Comparison of ENCODE assay signal across 10 mouse cellular contexts in genomic region chr2:9881611-9882023, GRCm38 (mm10). TPM values are rescaled to one million over a fixed set of nuclear protein-coding genes. Genes with fewer than 3 reads are reported as not detected.
DNase-seq lines count a peak whose midpoint lies in the region; ATAC-seq lines count a peak whose summit lies in the region.
"Had no signal": no experiment of that assay in that cellular context is flagged by ENCODE, and none has a peak within 500 bp of the region (broad histone marks: within the 10 kb centered on the region; RNA-seq: fewer than 3 reads in every experiment).

No protein-coding gene starts in this region.

- peak; percentile 20 for DNase-seq in kidney, adult 9 months
- DNase-seq in kidney, postnatal 25 days = no peak
- peak; percentile 65 for DNase-seq in embryo, embryonic 10.5 days (ENCODE audit: low spot score)
- DNase-seq in induced T-regulatory cell, adult 2 months (ENCODE audit: low read depth) = peak; percentile 68
- peak; percentile 59 for DNase-seq in neural tube, embryonic 11.5 days (ENCODE audit: low spot score)
- DNase-seq in adrenal gland, adult 18-20 months (ENCODE audit: low spot score in 2 of 2) = no peak
- no peak for DNase-seq in cerebellum, postnatal 4 days (ENCODE audit: low spot score in 2 of 2)
- no peak for DNase-seq in layer of hippocampus, adult 11-12 months (ENCODE audit: low spot score)

- peaks cover 96% of the 10 kb centered on the region for H3K27me3 ChIP-seq in neural tube, embryonic 11.5 days (ENCODE audit: control insufficient read depth, insufficient read depth, low read length)

- peaks cover 9% of the 10 kb centered on the region for H3K4me1 ChIP-seq in neural tube, embryonic 11.5 days (ENCODE audit: control insufficient read depth, insufficient read depth, low read length)

- H3K4me2 ChIP-seq in neural tube, embryonic 11.5 days (ENCODE audit: low read depth) = peak overlapping the region; percentile 37

- H3K9ac ChIP-seq in neural tube, embryonic 11.5 days (ENCODE audit: low read length) = peak overlapping the region; percentile 32; the same call in 1 of the 2 replicates

- no peaks in the 10 kb centered on the region for H3K36me3 ChIP-seq in neural tube, embryonic 11.5 days (ENCODE audit: control insufficient read depth, insufficient read depth, low read length)

- ATAC-seq in neural tube, embryonic 11.5 days (ENCODE audit: insufficient read depth, low FRiP score, low TSS enrichment) = no peak

- WGBS in neural tube, embryonic 11.5 days = under 1% methylated on average over 13 of the region's 13 CpGs

- H3K27ac ChIP-seq in neural tube, embryonic 11.5 days (ENCODE audit: low read depth, low read length) = no peak overlapping the region

- H3K4me3 ChIP-seq in neural tube, embryonic 11.5 days (ENCODE audit: low read depth, low read length) = peak overlapping the region; percentile 28
- H3K4me3 ChIP-seq: erythroblast, embryonic 14.5 days; myocyte had no signal

- H3K9me3 ChIP-seq in neural tube, embryonic 11.5 days (ENCODE audit: control insufficient read depth, low read length) = no peaks in the 10 kb centered on the region

RNA-seq across cellular contexts. Expression of gene 4930412O13Rik, which starts 0.6 kb away (rescaled TPM):
- 0.41 TPM in 1 of 2 replicates, not detected in the other for polyA plus RNA-seq in neural tube, embryonic 11.5 days (2014; fragmentation: Nextera tagmentation; extraction: Ambion mirVana)
- 1 to 10 TPM; 1.1 to 1.4 TPM for total RNA-seq in adrenal gland, adult 18-20 months (2021)
- polyA plus RNA-seq: erythroblast, embryonic 14.5 days; myocyte had no signal

RNA-seq across cellular contexts. Expression of gene 9230102O04Rik, which starts 7.7 kb away (rescaled TPM):
- not detected in 2 replicates for polyA plus RNA-seq in neural tube, embryonic 11.5 days (2014; fragmentation: Nextera tagmentation; extraction: Ambion mirVana)
- not detected for total RNA-seq in adrenal gland, adult 18-20 months (2021)
- polyA plus RNA-seq: erythroblast, embryonic 14.5 days; myocyte had no signal

RNA-seq across cellular contexts. Expression of gene Gata3, which starts 8.2 kb away (rescaled TPM):
- polyA plus RNA-seq in neural tube, embryonic 11.5 days (2014; fragmentation: Nextera tagmentation; extraction: Ambion mirVana) = 8.6 and 9.1 TPM in 2 replicates
- 10 to 100 TPM; 11.7 to 14.2 TPM for total RNA-seq in adrenal gland, adult 18-20 months (2021)

Comparison
In these comparisons a context has a peak if more than half of its experiments do, and no peak if none do; other contexts are left out.
1. DNase-seq: peak in kidney, adult 9 months (single experiment), embryo, embryonic 10.5 days (single experiment), induced T-regulatory cell, adult 2 months (single experiment) and neural tube, embryonic 11.5 days (single experiment); none in kidney, postnatal 25 days (0 of 2), adrenal gland, adult 18-20 months (0 of 2), cerebellum, postnatal 4 days (0 of 2) and layer of hippocampus, adult 11-12 months (single experiment).